Mouse (Mus musculus): ENCODE measurements around the gene Mllt10. TPM values are rescaled to one million over a fixed set of nuclear protein-coding genes. Genes with fewer than 3 reads are reported as not detected.

Gene Mllt10
- total and polyA plus RNA-seq, 3 experiments, result 20.6 to 32.8 (median 32.5) TPM

GRCm38 (mm10) chr2:18206811-18207210, 151.8 kb downstream of the Mllt10 start:
- H3K9ac ChIP-seq (ENCODE audit: low read depth, low read length), result no peak overlapping the region
- no peak overlapping the region for H3K4me3 ChIP-seq
- no peak for DNase-seq
- peaks cover 2% of the 10 kb centered on the region for H3K36me3 ChIP-seq (ENCODE audit: control insufficient read depth, insufficient read depth, low read length)
- no peaks in the 10 kb centered on the region for H3K79me2 ChIP-seq (replicated peaks; ENCODE audit: control insufficient read depth, insufficient read depth, low read length)
- intact Hi-C loops (cut with DNase I), result no loop called here
- H3K4me1 ChIP-seq (ENCODE audit: control insufficient read depth, insufficient read depth, low read length), result no peaks in the 10 kb centered on the region
- no peak for TF ChIP-seq CTCF (IDR thresholded peaks at IDR 0.05)
- TF ChIP-seq POLR2A (IDR thresholded peaks at IDR 0.05; ENCODE audit: insufficient read depth, low read depth, low read length), result no peak
- no peak overlapping the region for H3K27ac ChIP-seq
- WGBS, result 77% methylated on average over 10 of the region's 10 CpGs
- H3K27me3 ChIP-seq (ENCODE audit: control insufficient read depth, insufficient read depth, low read length), result no peaks in the 10 kb centered on the region

GRCm38 (mm10) chr2:18208578-18208977, 153.5 kb downstream of the Mllt10 start:
- intact Hi-C loops (cut with DNase I), result no loop called here
- DNase-seq, result no peak
- Histone ChIP-seq H3K27ac (no peak overlapping the region), H3K27me3 (ENCODE audit: control insufficient read depth, insufficient read depth, low read length) (no peaks in the 10 kb centered on the region), H3K79me2 (replicated peaks; ENCODE audit: control insufficient read depth, insufficient read depth, low read length) (no peaks in the 10 kb centered on the region), H3K4me3 (no peak overlapping the region), H3K4me1 (ENCODE audit: control insufficient read depth, insufficient read depth, low read length) (no peaks in the 10 kb centered on the region), H3K9ac (ENCODE audit: low read depth, low read length) (no peak overlapping the region), H3K36me3 (ENCODE audit: control insufficient read depth, insufficient read depth, low read length) (peaks cover 2% of the 10 kb centered on the region; the same call in 1 of the 2 replicates)
- 82% methylated on average over 6 of the region's 6 CpGs for WGBS
- TF ChIP-seq POLR2A (IDR thresholded peaks at IDR 0.05; ENCODE audit: insufficient read depth, low read depth, low read length) (no peak), EP300 (IDR thresholded peaks at IDR 0.05; ENCODE audit: insufficient read depth, low read depth, low read length) (no peak), CTCF (IDR thresholded peaks at IDR 0.05) (no peak)

- WGBS, result 92% methylated on average over 7 of the region's 7 CpGs
These were observed 154.3 kb downstream of the Mllt10 start for GRCm38 (mm10) chr2:18209211-18209823.

GRCm38 (mm10) chr2:18209948-18210347, 154.9 kb downstream of the Mllt10 start:
- intact Hi-C loops (cut with DNase I), result no loop called here
- H3K36me3 ChIP-seq (ENCODE audit: control insufficient read depth, insufficient read depth, low read length), result no peaks in the 10 kb centered on the region; the same call in 1 of the 2 replicates
- DNase-seq, result no peak
- H3K27ac ChIP-seq, result no peak overlapping the region
- no peak overlapping the region for H3K4me3 ChIP-seq
- 82% methylated on average over 4 of the region's 4 CpGs for WGBS
- TF ChIP-seq EP300 (IDR thresholded peaks at IDR 0.05; ENCODE audit: insufficient read depth, low read depth, low read length) (no peak), POLR2A (IDR thresholded peaks at IDR 0.05; ENCODE audit: insufficient read depth, low read depth, low read length) (no peak), CTCF (IDR thresholded peaks at IDR 0.05) (no peak)
- H3K4me1 ChIP-seq (ENCODE audit: control insufficient read depth, insufficient read depth, low read length), result no peaks in the 10 kb centered on the region
- no peaks in the 10 kb centered on the region for H3K79me2 ChIP-seq (replicated peaks; ENCODE audit: control insufficient read depth, insufficient read depth, low read length)
- no peak overlapping the region for H3K9ac ChIP-seq (ENCODE audit: low read depth, low read length)
- H3K27me3 ChIP-seq (ENCODE audit: control insufficient read depth, insufficient read depth, low read length), result no peaks in the 10 kb centered on the region

More at GRCm38 (mm10) chr2:18209211-18209823, 154.3 kb downstream of the Mllt10 start:
- DNase-seq, result no peak
- Histone ChIP-seq H3K36me3 (ENCODE audit: control insufficient read depth, insufficient read depth, low read length) (no peaks in the 10 kb centered on the region; the same call in 1 of the 2 replicates), H3K79me2 (replicated peaks; ENCODE audit: control insufficient read depth, insufficient read depth, low read length) (no peaks in the 10 kb centered on the region), H3K9ac (ENCODE audit: low read depth, low read length) (no peak overlapping the region), H3K27ac (no peak overlapping the region), H3K4me1 (ENCODE audit: control insufficient read depth, insufficient read depth, low read length) (no peaks in the 10 kb centered on the region), H3K4me3 (no peak overlapping the region), H3K27me3 (ENCODE audit: control insufficient read depth, insufficient read depth, low read length) (no peaks in the 10 kb centered on the region)
- no peak for TF ChIP-seq EP300 (IDR thresholded peaks at IDR 0.05; ENCODE audit: insufficient read depth, low read depth, low read length)
- TF ChIP-seq POLR2A (IDR thresholded peaks at IDR 0.05; ENCODE audit: insufficient read depth, low read depth, low read length), result no peak
- no peak for TF ChIP-seq CTCF (IDR thresholded peaks at IDR 0.05)
- intact Hi-C loops (cut with DNase I), result no loop called here

GRCm38 (mm10) chr2:18214031-18214430, 159.0 kb downstream of the Mllt10 start:
- WGBS, result 34% methylated on average over 2 of the region's 2 CpGs
- Histone ChIP-seq H3K4me3 (no peak overlapping the region), H3K79me2 (replicated peaks; ENCODE audit: control insufficient read depth, insufficient read depth, low read length) (no peaks in the 10 kb centered on the region), H3K9ac (ENCODE audit: low read depth, low read length) (no peak overlapping the region), H3K4me1 (ENCODE audit: control insufficient read depth, insufficient read depth, low read length) (peaks cover 3% of the 10 kb centered on the region; the same call in 1 of the 2 replicates), H3K27me3 (ENCODE audit: control insufficient read depth, insufficient read depth, low read length) (no peaks in the 10 kb centered on the region), H3K36me3 (ENCODE audit: control insufficient read depth, insufficient read depth, low read length) (no peaks in the 10 kb centered on the region), H3K27ac (no peak overlapping the region)
- intact Hi-C loops (cut with DNase I), result no loop called here
- no peak for DNase-seq
- TF ChIP-seq EP300 (IDR thresholded peaks at IDR 0.05; ENCODE audit: insufficient read depth, low read depth, low read length) (no peak), CTCF (IDR thresholded peaks at IDR 0.05) (no peak), POLR2A (IDR thresholded peaks at IDR 0.05; ENCODE audit: insufficient read depth, low read depth, low read length) (no peak)

GRCm38 (mm10) chr2:18217867-18218266, 162.8 kb downstream of the Mllt10 start:
- no peak overlapping the region for H3K9ac ChIP-seq (ENCODE audit: low read depth, low read length)
- H3K36me3 ChIP-seq (ENCODE audit: control insufficient read depth, insufficient read depth, low read length), result no peaks in the 10 kb centered on the region; the same call in 1 of the 2 replicates

More at GRCm38 (mm10) chr2:18217867-18218266, 162.8 kb downstream of the Mllt10 start:
- Histone ChIP-seq H3K4me3 (no peak overlapping the region), H3K4me1 (ENCODE audit: control insufficient read depth, insufficient read depth, low read length) (peaks cover 6% of the 10 kb centered on the region), H3K27me3 (ENCODE audit: control insufficient read depth, insufficient read depth, low read length) (no peaks in the 10 kb centered on the region), H3K79me2 (replicated peaks; ENCODE audit: control insufficient read depth, insufficient read depth, low read length) (no peaks in the 10 kb centered on the region), H3K27ac (no peak overlapping the region)
- WGBS, result 73% methylated on average over 3 of the region's 3 CpGs
- intact Hi-C loops (cut with DNase I), result no loop called here
- DNase-seq, result peak; percentile 49 to 62
- TF ChIP-seq CTCF (IDR thresholded peaks at IDR 0.05) (0 out of 2 replicates have a peak, but pooled peaks have one; percentile 10), POLR2A (IDR thresholded peaks at IDR 0.05; ENCODE audit: insufficient read depth, low read depth, low read length) (no peak), EP300 (IDR thresholded peaks at IDR 0.05; ENCODE audit: insufficient read depth, low read depth, low read length) (no peak)
